Mouse (Mus musculus) liver, embryonic 11.5 days (tissue): ENCODE measurements around the gene Mettl23. TPM values are rescaled to one million over a fixed set of nuclear protein-coding genes. Genes with fewer than 3 reads are reported as not detected.
"Not testable (repeated sequence)": the region's sequence is repeated elsewhere in the genome, so short reads cannot be mapped to it uniquely, and the experiment has no call there.

Source experiments
- ATAC-seq: fragments of 200-750 bp; cut with Nextera tagmentation; replicated peaks from 2 replicates; pipeline ENCODE4 v1.8.0; 2017; ENCODE audit warnings: moderate number of reproducible peaks, mild to moderate bottlenecking, moderate TSS enrichment, moderate library complexity; ENCODE audit not compliant: low FRiP score
- DNase-seq: peaks from one replicate; pipeline ENCODE4 v3.0.0-alpha.2; 2017; ENCODE audit warnings: low spot score
- H3K27ac ChIP-seq: fragments of 300-500 bp; sonication (generic); 2 replicates; pipeline ENCODE4 v1.5.1; 2014; ENCODE audit warnings: mild to moderate bottlenecking, low read depth, low read length, control low read depth
- H3K27me3 ChIP-seq: fragments of 300-500 bp; sonication (generic); replicated peaks from 2 replicates; pipeline ENCODE4 v1.6.1; 2014; ENCODE audit warnings: low read length, mixed read lengths; ENCODE audit not compliant: control insufficient read depth, insufficient read depth
- H3K36me3 ChIP-seq: fragments of 300-500 bp; sonication (generic); 2 replicates; pipeline ENCODE4 v1.6.1; 2014; ENCODE audit warnings: mild to moderate bottlenecking, low read length, moderate library complexity, mixed read lengths; ENCODE audit not compliant: control insufficient read depth, insufficient read depth
- H3K4me1 ChIP-seq: fragments of 300-500 bp; sonication (generic); replicated peaks from 2 replicates; pipeline ENCODE4 v1.6.1; 2014; ENCODE audit warnings: low read length, mixed read lengths; ENCODE audit not compliant: control insufficient read depth, insufficient read depth
- H3K4me2 ChIP-seq: fragments of 300-500 bp; sonication (generic); 2 replicates; pipeline ENCODE4 v1.6.1; 2014; ENCODE audit warnings: mild to moderate bottlenecking, control low read depth, moderate library complexity
- H3K4me3 ChIP-seq: fragments of 300-500 bp; sonication (generic); 2 replicates; pipeline ENCODE4 v1.5.1; 2014; ENCODE audit warnings: low read depth, low read length, control low read depth
- H3K9ac ChIP-seq: fragments of 300-500 bp; sonication (generic); 2 replicates; pipeline ENCODE4 v1.6.1; 2014; ENCODE audit warnings: low read depth, low read length, control low read depth
- H3K9me3 ChIP-seq: fragments of 300-500 bp; sonication (generic); 2 replicates; pipeline ENCODE4 v1.6.1; 2016; ENCODE audit warnings: low read length, inconsistent platforms, mixed read lengths; ENCODE audit not compliant: control insufficient read depth
- WGBS: fragments of 180-500 bp; shearing (Covaris S2); extraction: QIAGEN DNeasy Blood & Tissue Kit; methylation state at CpG from one replicate; pipeline ENCODE4 v1.1.7; 2014; 5-methylcytosine and 5-hydroxymethylcytosine counted together
- polyA plus RNA-seq: library from polyadenylated mRNA; unstranded; fragments of >200 nt; fragmentation: Nextera tagmentation; extraction: Ambion mirVana; gene quantifications from 2 replicates; pipeline ENCODE4 v1.2.1, GENCODE M21; 2014

Gene Mettl23
- polyA plus RNA-seq, 1 experiment from 2014 or later: 65.1 TPM

GRCm38 (mm10) chr11:116848877-116849178 lies 5.8 kb downstream of the Mettl23 start:
- Histone ChIP-seq H3K4me3 (peak overlapping the region; percentile 17), H3K4me1 (peaks cover 14% of the 10 kb centered on the region), H3K36me3 (peaks cover 21% of the 10 kb centered on the region)
- H3K9me3 ChIP-seq, H3K9ac ChIP-seq, ATAC-seq, DNase-seq, H3K27me3 ChIP-seq, H3K4me2 ChIP-seq, H3K27ac ChIP-seq: not testable (repeated sequence)
- 60% methylated on average over 2 of the region's 2 CpGs for WGBS

- Histone ChIP-seq H3K27ac (no peak overlapping the region), H3K9ac (no peak overlapping the region), H3K4me2 (peak overlapping the region; percentile 41), H3K4me1 (peaks cover 15% of the 10 kb centered on the region), H3K36me3 (peaks cover 21% of the 10 kb centered on the region), H3K9me3 (no peaks in the 10 kb centered on the region), H3K27me3 (no peaks in the 10 kb centered on the region), H3K4me3 (0 out of 2 replicates have a peak overlapping the region, but pooled peaks have one; percentile 17)
- no peak for DNase-seq
- ATAC-seq: no peak
Measured at GRCm38 (mm10) chr11:116849587-116849986, 6.5 kb downstream of the Mettl23 start.

GRCm38 (mm10) chr11:116850085-116850484 lies 7.0 kb downstream of the Mettl23 start:
- Histone ChIP-seq H3K4me3 (peak overlapping the region; percentile 100), H3K36me3 (peaks cover 21% of the 10 kb centered on the region), H3K27me3 (no peaks in the 10 kb centered on the region), H3K9me3 (no peaks in the 10 kb centered on the region), H3K4me2 (peak overlapping the region; percentile 88), H3K9ac (peak overlapping the region; percentile 51; the same call in 1 of the 2 replicates), H3K27ac (no peak overlapping the region), H3K4me1 (peaks cover 17% of the 10 kb centered on the region)
- ATAC-seq (no peak), DNase-seq (no peak)
- 41% methylated on average over 4 of the region's 4 CpGs for WGBS

- no peaks in the 10 kb centered on the region for H3K27me3 ChIP-seq
- peak overlapping the region; percentile 100 for H3K27ac ChIP-seq
- WGBS: 27% methylated on average over 6 of the region's 6 CpGs
- peak overlapping the region; percentile 100 for H3K4me3 ChIP-seq
- no peaks in the 10 kb centered on the region for H3K9me3 ChIP-seq
- DNase-seq: no peak
- peak overlapping the region; percentile 100 for H3K9ac ChIP-seq
- peaks cover 17% of the 10 kb centered on the region for H3K4me1 ChIP-seq
- H3K36me3 ChIP-seq: peaks cover 18% of the 10 kb centered on the region
- peak overlapping the region; percentile 88 for H3K4me2 ChIP-seq
- no peak for ATAC-seq
Measured at GRCm38 (mm10) chr11:116850833-116851477, 7.9 kb downstream of the Mettl23 start.

GRCm38 (mm10) chr11:116851576-116852290 lies 8.7 kb downstream of the Mettl23 start:
- Histone ChIP-seq H3K4me2 (peak overlapping the region; percentile 88), H3K4me3 (peak overlapping the region; percentile 100), H3K27me3 (no peaks in the 10 kb centered on the region), H3K4me1 (peaks cover 17% of the 10 kb centered on the region), H3K9me3 (no peaks in the 10 kb centered on the region), H3K27ac (peak overlapping the region; percentile 100), H3K36me3 (peaks cover 18% of the 10 kb centered on the region), H3K9ac (peak overlapping the region; percentile 100)
- DNase-seq (no peak), ATAC-seq (no peak)
- WGBS: under 1% methylated on average over 29 of the region's 29 CpGs

- Histone ChIP-seq H3K4me2 (peak within 1 kb of the TSS; percentile 88), H3K27ac (peak within 1 kb of the TSS; percentile 100), H3K4me1 (peaks cover 17% of the 10 kb centered on the region), H3K9me3 (no peaks in the 10 kb centered on the region), H3K9ac (peak within 1 kb of the TSS; percentile 100), H3K4me3 (peak within 1 kb of the TSS; percentile 100), H3K36me3 (peaks cover 18% of the 10 kb centered on the region), H3K27me3 (no peaks in the 10 kb centered on the region)
- under 1% methylated on average over 79 of the region's 91 CpGs for WGBS
- peak; percentile 80 for DNase-seq
- ATAC-seq: peak; percentile 63
Measured at GRCm38 (mm10) chr11:116852291-116852890, 9.3 kb downstream of the Mettl23 start, which contains the start of gene Mfsd11. Gene Mfsd11 (plus strand): TSS chr11:116852440.

- H3K36me3 ChIP-seq: peaks cover 18% of the 10 kb centered on the region
- under 1% methylated on average over 74 of the region's 74 CpGs for WGBS
- H3K9me3 ChIP-seq: no peaks in the 10 kb centered on the region
- DNase-seq (peak; percentile 98), ATAC-seq (peak; percentile 86)
- H3K4me3 ChIP-seq: peak within 1 kb of the TSS; percentile 100
- no peaks in the 10 kb centered on the region for H3K27me3 ChIP-seq
- peaks cover 17% of the 10 kb centered on the region for H3K4me1 ChIP-seq
- peak within 1 kb of the TSS; percentile 100 for H3K27ac ChIP-seq
- peak within 1 kb of the TSS; percentile 88 for H3K4me2 ChIP-seq
- H3K9ac ChIP-seq: peak within 1 kb of the TSS; percentile 100
Measured at GRCm38 (mm10) chr11:116852891-116853511, 9.9 kb downstream of the Mettl23 start, which contains the start of gene Srsf2. Gene Srsf2 (minus strand): TSS chr11:116853094.

GRCm38 (mm10) chr11:116853512-116853928 lies 10.4 kb downstream of the Mettl23 start:
- Histone ChIP-seq H3K9ac (peak overlapping the region; percentile 100), H3K4me3 (peak overlapping the region; percentile 100), H3K9me3 (no peaks in the 10 kb centered on the region), H3K27ac (peak overlapping the region; percentile 100), H3K36me3 (peaks cover 16% of the 10 kb centered on the region), H3K4me2 (peak overlapping the region; percentile 88), H3K27me3 (no peaks in the 10 kb centered on the region), H3K4me1 (peaks cover 17% of the 10 kb centered on the region)
- under 1% methylated on average over 36 of the region's 36 CpGs for WGBS
- peak; percentile 86 for ATAC-seq
- no peak for DNase-seq
